21 mouse cellular contexts compared by ENCODE assay signal in genomic region chr10:96286094-96286485, GRCm38 (mm10).
DNase-seq lines count a peak whose midpoint lies in the region; ATAC-seq and TF ChIP-seq lines count a peak whose summit lies in the region.
"Had no signal": no experiment of that assay in that cellular context is flagged by ENCODE, and none has a peak within 500 bp of the region (broad histone marks: within the 10 kb centered on the region; RNA-seq: fewer than 3 reads in every experiment).

No protein-coding gene starts in this region.

- WGBS in forebrain, embryonic 14.5 days, result 33% methylated on average over 2 of the region's 2 CpGs
- 30% methylated on average over 2 of the region's 2 CpGs for WGBS in forebrain, postnatal 0 days
- 69% methylated on average over 2 of the region's 2 CpGs for WGBS in neural tube, embryonic 12.5 days

- H3K9me3 ChIP-seq in forebrain, embryonic 14.5 days (replicated peaks; ENCODE audit: control insufficient read depth, low read length), result no peaks in the 10 kb centered on the region
- H3K9me3 ChIP-seq in forebrain, postnatal 0 days (ENCODE audit: low read length), result no peaks in the 10 kb centered on the region
- H3K9me3 ChIP-seq in neural tube, embryonic 12.5 days, result no peaks in the 10 kb centered on the region
- H3K9me3 ChIP-seq: embryonic facial prominence, embryonic 12.5 days; limb, embryonic 13.5 days; liver, embryonic 13.5 days had no signal

- 0 out of 2 replicates have a peak, but pooled peaks have one; percentile 40 for ATAC-seq in forebrain, embryonic 14.5 days
- ATAC-seq in forebrain, postnatal 0 days, result no peak
- ATAC-seq in neural tube, embryonic 12.5 days (ENCODE audit: low FRiP score, low read depth), result peak; percentile 44; the same call in 1 of the 2 replicates
- peak; percentile 84 for ATAC-seq in granulocyte monocyte progenitor cell, adult 5-6 weeks (replicated peaks; ENCODE audit: poor library complexity, severe bottlenecking)

- H3K4me1 ChIP-seq in forebrain, embryonic 14.5 days (ENCODE audit: control insufficient read depth, insufficient read depth, low read length), result no peaks in the 10 kb centered on the region
- H3K4me1 ChIP-seq in forebrain, postnatal 0 days (ENCODE audit: insufficient read depth), result no peaks in the 10 kb centered on the region
- no peaks in the 10 kb centered on the region for H3K4me1 ChIP-seq in neural tube, embryonic 12.5 days
- H3K4me1 ChIP-seq: embryonic facial prominence, embryonic 12.5 days; limb, embryonic 13.5 days; liver, embryonic 13.5 days had no signal

- H3K9ac ChIP-seq in forebrain, embryonic 14.5 days (ENCODE audit: low read length), result no peak overlapping the region
- no peak overlapping the region for H3K9ac ChIP-seq in forebrain, postnatal 0 days
- no peak overlapping the region for H3K9ac ChIP-seq in neural tube, embryonic 12.5 days
- H3K9ac ChIP-seq: embryonic facial prominence, embryonic 12.5 days; limb, embryonic 13.5 days; liver, embryonic 13.5 days had no signal

- no peak overlapping the region for H3K27ac ChIP-seq in forebrain, embryonic 14.5 days (ENCODE audit: low read depth, low read length)
- H3K27ac ChIP-seq in forebrain, postnatal 0 days (ENCODE audit: low read depth, low read length), result no peak overlapping the region
- H3K27ac ChIP-seq in neural tube, embryonic 12.5 days, result no peak overlapping the region
- H3K27ac ChIP-seq: embryonic facial prominence, embryonic 12.5 days; limb, embryonic 13.5 days; liver, embryonic 13.5 days had no signal

- no peaks in the 10 kb centered on the region for H3K27me3 ChIP-seq in forebrain, embryonic 14.5 days (replicated peaks; ENCODE audit: control insufficient read depth, insufficient read depth, low read length)
- H3K27me3 ChIP-seq in forebrain, postnatal 0 days (ENCODE audit: insufficient read depth, low read length), result no peaks in the 10 kb centered on the region
- no peaks in the 10 kb centered on the region for H3K27me3 ChIP-seq in neural tube, embryonic 12.5 days (replicated peaks)
- no peaks in the 10 kb centered on the region for H3K27me3 ChIP-seq in splenic B cell, adult 2 months (ENCODE audit: control insufficient read depth, insufficient read depth, low read length, poor library complexity, severe bottlenecking)
- H3K27me3 ChIP-seq: CH12.LX; embryonic facial prominence, embryonic 12.5 days; limb, embryonic 13.5 days; liver, embryonic 13.5 days had no signal

- no peak for TF ChIP-seq CTCF in forebrain, postnatal 0 days (IDR thresholded peaks at IDR 0.05; ENCODE audit: low read depth)

- no peak overlapping the region for H3K4me3 ChIP-seq in forebrain, embryonic 14.5 days (ENCODE audit: low read depth, low read length)
- H3K4me3 ChIP-seq in forebrain, postnatal 0 days (ENCODE audit: low read depth, low read length), result no peak overlapping the region
- no peak overlapping the region for H3K4me3 ChIP-seq in neural tube, embryonic 12.5 days
- H3K4me3 ChIP-seq: embryonic facial prominence, embryonic 12.5 days; limb, embryonic 13.5 days; liver, embryonic 13.5 days had no signal

- no peaks in the 10 kb centered on the region for H3K36me3 ChIP-seq in forebrain, embryonic 14.5 days (ENCODE audit: control insufficient read depth, insufficient read depth, low read length)
- no peaks in the 10 kb centered on the region for H3K36me3 ChIP-seq in forebrain, postnatal 0 days (ENCODE audit: insufficient read depth)
- H3K36me3 ChIP-seq in neural tube, embryonic 12.5 days, result no peaks in the 10 kb centered on the region
- no peaks in the 10 kb centered on the region for H3K36me3 ChIP-seq in splenic B cell, adult 2 months (ENCODE audit: control insufficient read depth, insufficient read depth, low read length, poor library complexity, severe bottlenecking)
- H3K36me3 ChIP-seq: embryonic facial prominence, embryonic 12.5 days; limb, embryonic 13.5 days; liver, embryonic 13.5 days had no signal

- DNase-seq in forebrain, embryonic 14.5 days (ENCODE audit: low spot score), result no peak
- DNase-seq in forebrain, postnatal 0 days, result no peak
- DNase-seq in neural tube, embryonic 10.5 days (ENCODE audit: extremely low spot score, low spot score), result no peak
- peak; percentile 36 for DNase-seq in splenic B cell, adult 2 months (ENCODE audit: low read depth, low spot score)
- no peak for DNase-seq in cerebellum, adult 11-12 months
- DNase-seq: adrenal gland, postnatal 14 days; cerebellum, adult 18-20 months; gastrocnemius, postnatal 36 days; heart, postnatal 10 days; kidney, adult 2 months; kidney, postnatal 10 days; layer of hippocampus, postnatal 36 days; liver, embryonic 13.5 days; right cerebral cortex, postnatal 14 days; thymus, postnatal 14 days had no signal

- no peak overlapping the region for H3K4me2 ChIP-seq in forebrain, embryonic 14.5 days (ENCODE audit: low read length)
- no peak overlapping the region for H3K4me2 ChIP-seq in forebrain, postnatal 0 days (ENCODE audit: low read depth)
- no peak overlapping the region for H3K4me2 ChIP-seq in neural tube, embryonic 12.5 days (replicated peaks)
- H3K4me2 ChIP-seq: embryonic facial prominence, embryonic 12.5 days; heart, embryonic 11.5 days; limb, embryonic 13.5 days; liver, embryonic 13.5 days had no signal
